Mouse (Mus musculus): ENCODE results near the gene Syt16.

DNA sequence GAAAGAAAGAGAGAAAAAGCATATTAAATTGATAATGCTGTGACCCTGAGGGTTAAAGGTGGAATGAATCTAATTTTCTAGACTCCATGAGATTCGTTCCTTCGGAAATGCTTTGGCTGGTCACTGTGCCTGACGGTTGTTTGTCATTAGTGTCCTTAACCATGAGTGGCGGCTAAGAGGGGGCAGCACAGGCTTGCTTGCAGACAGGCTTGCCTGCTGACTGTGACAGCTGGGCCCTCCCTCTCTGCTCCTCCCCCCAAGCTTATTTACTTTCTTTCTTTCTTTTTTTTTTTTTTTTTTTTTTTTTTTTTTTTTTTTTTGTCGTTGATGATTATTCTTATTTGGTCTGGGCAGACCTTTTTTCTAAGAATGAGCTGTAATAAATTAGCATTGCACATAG is 298.9 kb downstream of the Syt16 start:
- TF ChIP-seq CTCF (conservative IDR thresholded peaks at IDR 0.05 in 1 of 2, IDR thresholded peaks at IDR 0.05 in 1 of 2; ENCODE audit: low read depth in 2 of 2, low read length in 2 of 2): no peak
- TF ChIP-seq MEF2A (IDR thresholded peaks at IDR 0.05; ENCODE audit: borderline replicate concordance, low read depth, low read length): no peak
- no peak for TF ChIP-seq POLR2A (IDR thresholded peaks at IDR 0.05; ENCODE audit: low read depth, low read length)
- no peak for TF ChIP-seq TCF12 (IDR thresholded peaks at IDR 0.05; ENCODE audit: low read depth, low read length)
- no peak for TF ChIP-seq RCOR1 (conservative IDR thresholded peaks at IDR 0.05; ENCODE audit: low read depth, low read length)
- no peak for TF ChIP-seq USF2 (conservative IDR thresholded peaks at IDR 0.05; ENCODE audit: low read depth, low read length)
- no peak for TF ChIP-seq ETS1 (conservative IDR thresholded peaks at IDR 0.05; ENCODE audit: low read depth, low read length)
- TF ChIP-seq KAT2A (IDR thresholded peaks at IDR 0.05; ENCODE audit: insufficient replicate concordance, low read length): no peak
- no peak for TF ChIP-seq USF1 (IDR thresholded peaks at IDR 0.05; ENCODE audit: low read depth, low read length)
- no peak for TF ChIP-seq CHD2 (IDR thresholded peaks at IDR 0.05; ENCODE audit: low read length)
- TF ChIP-seq NRF1 (IDR thresholded peaks at IDR 0.05; ENCODE audit: low read depth, low read length): no peak
- TF ChIP-seq EP300 (IDR thresholded peaks at IDR 0.05; ENCODE audit: low read length): no peak
- no peak for TF ChIP-seq CHD1 (IDR thresholded peaks at IDR 0.05; ENCODE audit: low read depth, low read length)
- TF ChIP-seq TBP (conservative IDR thresholded peaks at IDR 0.05; ENCODE audit: low read depth, low read length): no peak
